Mouse (Mus musculus): ENCODE measurements around the gene Stx19.

Gene Stx19
- long read RNA-seq, experiment 1, result 0 reads
- long read RNA-seq, experiment 2, result 0 reads

DNA sequence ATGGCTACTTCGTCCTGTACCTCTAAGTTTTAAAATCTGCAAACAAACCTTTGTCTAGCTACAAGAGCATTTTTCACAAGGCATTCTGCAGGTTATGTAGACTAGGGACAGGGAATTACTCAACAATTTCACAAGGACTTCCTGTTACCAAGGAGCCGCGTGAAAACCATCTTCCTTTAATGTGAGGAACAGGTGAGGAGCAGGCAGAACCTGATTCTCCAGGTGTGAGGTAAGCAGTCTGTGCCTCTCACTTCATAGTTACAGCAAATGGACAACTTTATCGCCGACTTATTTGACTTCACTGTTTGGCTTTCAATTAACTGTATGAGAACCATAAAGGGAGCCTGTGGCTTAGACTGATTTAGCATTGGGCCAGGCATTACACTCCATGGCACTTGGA, at the start of gene Stx19:
Gene Stx19 (plus strand): TSS at position 186 of the 400 bp plus-strand sequence.
- intact Hi-C loops (cut with DNase I), result no loop called here

DNA sequence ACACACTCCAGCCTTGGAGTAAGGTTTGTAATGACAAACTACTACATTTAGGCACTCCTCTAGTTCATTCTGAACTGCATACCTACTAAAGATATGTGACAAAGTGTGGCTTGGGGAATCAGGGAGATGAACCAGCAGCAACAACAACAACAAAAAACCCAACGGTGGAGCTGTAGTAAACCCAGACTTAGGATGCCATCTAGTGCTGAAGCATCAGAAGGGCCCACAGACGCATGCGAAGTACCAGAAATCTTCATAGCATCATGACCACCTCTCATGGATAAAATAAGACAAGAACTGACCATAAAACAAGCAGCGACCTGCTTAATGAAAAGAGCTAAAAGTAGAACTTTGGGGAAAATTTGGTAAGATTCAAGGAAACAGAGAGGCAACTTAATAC, 41.0 kb upstream of the Stx19 start:
- intact Hi-C loops (cut with DNase I), result no loop called here

DNA sequence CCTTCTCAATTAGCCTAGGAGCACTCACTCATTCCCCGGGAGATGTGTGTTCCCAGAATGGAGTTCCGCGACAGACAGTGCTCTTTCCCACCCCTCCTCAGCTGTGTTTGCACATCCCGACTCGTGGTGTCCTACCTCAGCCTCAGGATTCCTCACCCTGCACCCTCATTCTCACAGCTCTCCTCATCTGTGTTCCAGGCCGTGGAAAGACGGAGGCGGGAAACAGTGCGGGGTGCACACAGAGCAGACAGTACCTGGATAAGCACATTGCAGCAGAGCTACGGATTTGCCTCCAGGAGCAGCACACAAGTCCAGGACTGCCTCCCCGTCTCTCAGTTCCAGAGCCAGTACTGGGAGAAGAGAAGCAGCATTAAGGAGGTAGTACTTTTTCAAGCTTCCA, 38.4 kb upstream of the Stx19 start:
- intact Hi-C loops (cut with DNase I), result no loop called here

DNA sequence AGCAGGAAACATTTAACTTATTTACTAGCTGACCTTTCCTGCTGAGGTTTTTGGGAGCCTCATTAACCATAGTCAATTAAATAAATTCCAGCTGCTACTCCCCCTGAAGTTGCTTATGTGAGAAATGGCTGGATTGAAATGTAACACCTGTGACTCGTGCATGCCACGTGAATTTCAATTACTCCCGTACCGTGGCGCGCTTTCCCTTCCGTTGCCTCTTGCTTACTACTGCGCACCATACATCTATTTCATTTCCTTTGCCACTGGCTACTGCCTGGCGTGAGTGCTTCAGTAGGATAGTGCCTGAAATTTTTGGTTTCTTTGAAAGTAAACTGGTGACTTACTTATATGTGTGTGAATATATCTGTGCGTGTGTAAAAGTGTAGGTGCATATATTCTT, 36.2 kb upstream of the Stx19 start:
- intact Hi-C loops (cut with DNase I), result no loop called here

DNA sequence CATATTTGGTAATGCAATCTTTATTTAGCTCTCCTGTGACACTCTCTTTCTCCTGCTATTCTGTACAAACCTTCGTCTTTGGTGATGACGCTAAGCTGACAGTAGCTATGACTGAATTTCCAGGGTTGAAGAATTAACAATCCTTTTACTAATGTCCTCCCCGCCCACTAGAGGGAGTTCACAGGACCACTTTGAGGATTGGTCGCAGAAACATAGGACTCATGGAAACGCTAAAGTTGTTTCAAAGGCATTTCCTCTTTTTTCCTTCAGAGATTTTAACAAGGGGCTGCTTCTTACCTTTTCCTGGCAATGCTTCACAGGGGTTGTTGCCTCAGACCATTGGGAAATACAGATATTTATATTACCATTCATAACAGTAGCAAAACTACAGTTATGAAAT, 32.2 kb upstream of the Stx19 start:
- intact Hi-C loops (cut with DNase I), result loop anchor here (10.0 kb wide), 1 partner anchor 73 kb away; the partner anchor contains the start of gene Pros1

DNA sequence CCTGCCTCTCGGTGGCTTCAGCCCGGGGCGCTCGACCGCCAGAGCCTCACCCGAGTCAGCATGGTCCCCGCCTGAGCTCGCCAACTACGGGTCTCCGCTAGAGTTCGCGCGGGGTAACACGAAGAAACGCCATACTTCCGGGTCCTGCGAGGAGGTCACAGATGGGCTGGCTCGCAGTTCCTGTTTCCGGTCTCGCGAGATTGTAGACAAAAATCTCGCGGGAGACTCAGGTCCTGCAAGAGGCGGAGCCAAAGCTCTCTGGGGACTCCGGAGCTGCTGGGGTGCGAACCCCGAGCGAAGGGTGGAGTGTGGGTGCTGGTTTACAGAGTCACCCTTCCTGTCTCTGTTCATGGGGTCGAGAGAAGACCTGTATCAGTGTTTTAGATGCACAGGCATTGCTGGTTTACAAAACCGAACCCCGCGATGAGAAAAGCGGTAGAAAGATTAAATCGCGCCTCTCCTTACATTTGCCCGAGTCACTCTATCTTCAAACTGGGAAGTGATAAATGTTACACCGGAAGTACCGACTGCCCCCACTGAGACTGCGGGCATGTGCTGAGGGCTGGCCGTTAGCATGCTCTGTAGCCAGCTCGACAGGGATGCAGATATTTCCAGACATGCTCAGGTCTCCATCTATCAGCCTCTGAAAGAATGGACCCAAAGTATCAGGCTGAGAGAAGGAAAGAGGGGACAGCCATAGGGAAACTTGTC, 27.7 kb upstream of the Stx19 start, which contains the start of gene Nsun3:
Gene Nsun3 (minus strand): TSS at position 198 of the 711 bp plus-strand sequence.
- intact Hi-C loops (cut with DNase I), result loop anchor here (10.0 kb wide), 1 partner anchor 68 kb away; the partner anchor contains the start of gene Pros1

DNA sequence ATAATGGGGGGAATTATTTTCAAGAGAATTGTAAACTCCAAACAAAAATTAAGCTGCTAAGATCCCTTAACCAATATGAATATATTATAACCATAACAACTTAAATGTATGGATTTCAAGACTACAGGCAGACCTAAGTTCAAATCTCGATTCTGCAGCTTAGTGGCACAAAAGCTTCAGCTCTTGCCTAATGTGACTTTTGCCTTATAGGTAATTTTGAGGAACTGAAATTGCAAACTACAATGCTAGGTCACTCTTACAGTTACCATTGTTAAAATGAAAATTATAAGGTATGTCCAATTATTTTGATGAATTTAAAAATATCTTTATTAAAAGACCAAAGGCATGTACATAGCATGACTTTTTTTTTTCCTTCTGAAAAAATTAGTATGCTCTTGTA, 17.9 kb upstream of the Stx19 start:
- intact Hi-C loops (cut with DNase I), result no loop called here

DNA sequence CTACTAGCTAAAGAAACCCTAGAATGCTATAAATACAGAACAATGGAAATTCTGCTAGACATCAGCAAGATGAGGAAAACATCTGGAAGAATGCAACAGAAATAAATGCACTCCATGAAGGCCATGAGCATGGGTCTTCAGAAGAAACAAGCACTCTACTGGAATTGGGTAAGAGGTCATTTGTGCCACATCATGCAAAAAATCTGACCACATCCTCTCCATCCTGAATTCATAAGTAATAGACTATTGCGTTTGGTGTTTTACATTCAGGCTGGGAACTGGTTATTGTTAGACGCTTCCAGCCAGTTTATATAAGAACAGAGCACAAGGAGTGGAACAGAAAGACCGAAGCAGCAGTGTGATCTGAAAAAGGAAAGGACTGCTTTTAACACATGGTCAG, 15.7 kb upstream of the Stx19 start:
- intact Hi-C loops (cut with DNase I), result no loop called here

DNA sequence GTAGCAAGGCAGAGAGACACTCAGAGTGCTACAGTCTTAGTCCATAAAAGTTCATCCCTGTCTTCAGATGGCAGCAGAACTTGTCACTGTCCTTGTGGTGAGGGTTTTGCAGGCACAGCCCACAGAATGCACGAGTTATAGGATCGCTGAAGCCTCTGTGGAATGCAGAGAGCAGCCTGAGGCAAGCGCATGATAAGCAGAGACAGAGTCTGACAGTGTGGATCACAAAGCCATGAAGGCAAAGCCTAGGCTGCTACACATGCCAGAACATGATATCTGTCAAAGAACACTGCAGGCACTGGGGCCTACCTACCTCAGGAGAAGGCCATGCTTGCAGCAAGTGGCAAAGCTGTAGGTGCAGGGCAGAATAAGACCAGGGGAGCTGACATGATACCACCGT, 15.1 kb upstream of the Stx19 start:
- intact Hi-C loops (cut with DNase I), result no loop called here

DNA sequence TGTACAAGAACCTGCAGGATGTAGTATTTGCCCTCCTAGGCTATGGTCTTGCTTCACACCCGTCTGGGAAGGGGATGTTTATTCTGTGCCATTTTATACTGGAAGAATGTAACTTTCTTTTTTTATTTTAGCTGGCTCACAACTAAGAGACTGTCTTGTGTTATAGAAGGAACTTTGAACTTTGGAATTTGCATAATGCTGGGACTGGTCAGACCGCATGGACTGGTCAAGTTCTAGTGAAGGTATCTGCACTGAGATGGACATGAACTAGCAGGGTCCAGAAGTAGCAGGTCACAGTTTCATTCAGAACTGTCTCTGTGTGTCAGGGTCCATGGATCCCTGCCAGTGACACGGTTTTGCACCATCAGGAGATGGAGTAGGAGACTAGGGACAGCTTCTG, 14.6 kb upstream of the Stx19 start:
- intact Hi-C loops (cut with DNase I), result no loop called here

DNA sequence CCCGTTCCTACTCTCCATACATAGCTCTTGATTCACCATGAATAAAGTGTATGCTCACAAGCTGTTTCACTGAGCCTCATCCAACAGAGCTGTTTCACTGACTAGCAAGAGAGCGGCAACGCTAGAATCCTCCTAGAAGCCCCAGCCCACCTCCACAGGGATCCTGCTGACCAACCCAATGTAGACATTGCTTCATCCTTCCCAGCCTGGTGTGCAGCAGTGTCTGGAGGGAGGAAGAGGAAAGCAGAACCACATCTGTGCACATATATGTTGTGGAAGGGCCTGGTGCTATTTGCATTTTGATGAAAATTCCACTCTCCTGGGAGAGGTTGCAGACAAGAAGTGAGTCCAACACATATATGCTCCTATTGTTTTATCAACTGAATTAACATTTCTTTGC, 9.9 kb upstream of the Stx19 start:
- intact Hi-C loops (cut with DNase I), result no loop called here

DNA sequence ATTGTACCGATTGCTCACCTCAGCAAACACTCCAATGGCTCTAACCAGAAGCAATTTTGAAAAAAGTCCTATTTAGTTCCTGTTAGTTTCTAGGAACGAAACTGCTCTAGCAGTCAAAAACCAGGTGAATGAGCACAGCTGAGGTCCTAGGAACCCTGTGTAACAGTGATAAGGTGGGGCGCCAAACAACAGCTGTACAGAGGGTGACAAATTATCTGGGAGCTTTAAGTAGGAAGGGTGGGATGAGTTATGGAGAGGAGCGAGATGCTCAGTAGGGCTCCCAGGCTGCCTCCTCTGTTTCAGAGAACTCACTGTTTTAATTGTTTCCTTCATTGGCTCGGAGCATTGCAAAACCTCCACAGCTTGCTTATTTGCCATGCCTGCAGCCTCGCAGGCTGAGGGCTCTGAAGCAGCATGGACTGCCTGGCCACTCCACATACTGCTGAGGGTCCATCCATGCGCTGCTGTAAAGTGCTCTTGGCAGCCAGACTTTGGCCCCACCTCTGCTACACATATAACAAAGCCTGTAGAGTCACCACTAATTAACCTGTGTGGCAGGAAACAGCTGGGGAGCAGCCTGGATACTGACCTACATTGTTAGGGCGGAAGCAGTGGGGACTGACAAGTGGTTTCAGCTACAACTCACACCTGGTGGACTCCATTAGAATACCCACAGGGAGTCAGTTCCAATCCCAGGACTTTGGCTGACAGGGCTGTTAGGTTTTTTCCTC, 7.1 kb upstream of the Stx19 start:
- intact Hi-C loops (cut with DNase I), result no loop called here

DNA sequence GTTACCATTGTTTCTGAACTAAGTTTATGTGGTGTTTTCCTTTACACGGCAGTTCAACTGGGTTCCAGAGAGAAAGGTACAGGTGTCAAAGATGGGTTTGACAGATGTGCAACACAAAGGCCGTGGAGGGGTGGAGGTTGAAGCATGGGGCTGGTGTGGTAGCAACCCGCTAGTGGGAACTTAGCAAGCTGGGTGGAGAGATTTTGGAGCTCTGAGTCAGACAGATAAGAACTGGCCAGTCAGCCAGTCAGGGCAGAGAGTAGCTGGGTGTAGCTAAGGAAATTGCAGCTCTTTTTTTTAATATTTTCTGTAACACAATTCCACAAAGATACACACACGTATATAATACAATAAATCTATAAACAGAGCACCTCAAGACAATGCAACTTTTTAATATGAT, 3.6 kb upstream of the Stx19 start:
- intact Hi-C loops (cut with DNase I), result no loop called here

DNA sequence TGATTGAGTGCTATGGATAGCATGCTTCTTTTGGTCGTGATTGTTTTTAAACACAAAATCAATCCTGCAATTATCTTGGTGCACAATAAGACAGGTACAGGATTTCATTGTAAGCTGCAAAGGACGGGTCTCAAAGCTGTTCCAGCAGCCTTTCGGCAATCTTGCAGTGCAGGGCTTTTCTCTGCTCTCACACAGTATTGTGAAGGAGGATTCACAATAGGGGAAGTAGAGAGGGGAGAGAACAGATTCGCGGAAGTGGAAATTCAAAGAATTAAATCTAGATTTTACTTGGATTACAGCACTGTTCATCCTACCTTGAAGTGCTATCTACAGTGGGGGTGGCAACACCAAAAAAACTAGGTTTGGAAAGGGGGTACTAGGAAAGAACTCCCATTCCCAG, 686 bp upstream of the Stx19 start:
- intact Hi-C loops (cut with DNase I), result no loop called here

DNA sequence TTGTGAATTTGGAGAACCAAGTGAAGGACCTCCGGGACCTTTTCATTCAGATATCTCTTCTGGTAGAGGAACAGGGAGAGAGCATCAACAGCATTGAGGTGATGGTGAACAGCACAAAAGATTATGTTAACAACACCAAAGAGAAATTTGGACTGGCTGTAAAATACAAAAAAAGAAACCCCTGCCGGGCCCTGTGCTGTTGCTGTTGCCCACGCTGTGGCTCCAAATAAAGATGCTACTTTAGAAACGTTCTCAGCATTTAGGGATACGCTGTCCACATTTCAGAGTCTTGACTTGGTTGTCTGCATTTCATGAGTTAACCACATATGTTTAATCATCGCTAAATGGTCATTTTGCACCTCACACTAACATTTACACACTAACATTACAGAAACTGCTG, 8.0 kb downstream of the Stx19 start:
- intact Hi-C loops (cut with DNase I), result no loop called here

DNA sequence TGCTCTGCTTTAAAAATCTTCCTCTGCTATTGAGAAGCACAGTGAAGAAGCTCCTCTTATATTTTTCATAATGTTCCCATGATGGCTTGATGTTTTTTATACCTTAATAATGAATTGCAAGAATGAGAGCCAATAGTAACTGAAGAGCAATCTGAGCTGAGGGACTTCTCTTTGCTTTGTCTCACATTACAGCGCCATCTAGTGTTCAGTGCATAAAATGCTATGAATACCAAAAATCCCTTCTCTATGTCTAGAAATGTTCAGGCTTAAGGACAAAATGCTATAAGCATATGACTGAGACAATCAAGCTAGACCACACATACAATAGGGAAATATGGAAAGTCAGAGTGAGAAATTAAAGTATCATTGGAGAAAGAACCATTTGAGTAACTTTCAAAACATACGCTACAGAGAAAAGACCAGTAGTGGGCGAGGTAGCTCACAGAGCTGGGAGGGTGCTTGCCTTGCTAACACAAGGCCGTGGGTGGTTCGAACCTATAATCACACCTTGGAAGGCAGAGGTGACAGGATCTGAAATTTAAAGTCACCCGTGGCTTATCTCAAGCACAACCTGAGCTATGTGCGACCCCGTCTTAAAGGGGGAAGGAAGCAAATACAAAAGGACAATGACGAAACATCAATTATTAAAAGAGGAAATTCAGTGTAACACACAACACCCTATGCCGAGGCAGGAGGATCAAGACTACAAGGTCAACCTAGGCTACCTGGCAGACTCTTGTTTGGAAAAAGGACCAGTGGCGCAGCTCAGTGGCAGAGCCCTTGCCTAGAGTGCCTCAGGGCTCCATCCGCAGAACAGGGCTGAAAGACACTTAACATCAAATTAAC, 11.9 kb downstream of the Stx19 start:
- intact Hi-C loops (cut with DNase I), result no loop called here

DNA sequence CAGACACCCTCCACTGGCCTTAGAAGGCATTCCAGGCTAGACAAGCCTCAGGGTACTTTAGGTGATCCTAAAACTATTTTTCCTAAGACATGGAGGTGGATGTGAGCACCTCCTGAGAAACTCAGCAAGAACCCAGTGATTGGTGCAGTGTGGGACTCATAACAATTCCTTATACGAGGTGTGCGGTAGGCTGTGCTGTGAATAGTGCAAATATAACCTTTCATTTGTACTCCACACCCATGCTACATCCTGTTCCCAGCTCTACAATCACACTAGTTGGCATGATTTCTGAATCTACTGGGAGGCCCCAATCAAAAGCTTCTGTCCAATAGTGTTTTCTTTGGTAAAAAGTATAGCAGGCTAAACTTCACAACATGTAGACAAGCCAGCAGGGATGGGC, 17.6 kb downstream of the Stx19 start:
- intact Hi-C loops (cut with DNase I), result no loop called here

DNA sequence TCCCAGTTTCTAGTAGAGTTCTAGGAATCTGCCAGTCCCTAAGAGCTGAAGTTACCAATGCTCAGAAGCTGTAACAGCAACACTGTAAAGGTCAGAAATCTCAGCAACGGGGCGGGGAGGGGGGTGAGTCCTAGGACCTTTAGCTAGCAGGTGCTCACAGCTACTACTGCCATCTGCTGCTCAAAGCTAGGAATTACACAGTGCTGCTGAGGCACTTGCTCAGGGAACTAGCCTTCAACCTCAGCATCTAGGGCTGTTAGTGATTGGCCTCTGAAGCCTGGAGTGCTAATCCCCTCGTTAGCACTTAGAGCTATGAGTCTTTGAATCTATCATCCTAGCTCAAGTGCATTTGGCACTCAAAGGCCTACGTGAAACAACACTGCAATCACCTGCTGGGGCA, 18.0 kb downstream of the Stx19 start:
- intact Hi-C loops (cut with DNase I), result no loop called here

DNA sequence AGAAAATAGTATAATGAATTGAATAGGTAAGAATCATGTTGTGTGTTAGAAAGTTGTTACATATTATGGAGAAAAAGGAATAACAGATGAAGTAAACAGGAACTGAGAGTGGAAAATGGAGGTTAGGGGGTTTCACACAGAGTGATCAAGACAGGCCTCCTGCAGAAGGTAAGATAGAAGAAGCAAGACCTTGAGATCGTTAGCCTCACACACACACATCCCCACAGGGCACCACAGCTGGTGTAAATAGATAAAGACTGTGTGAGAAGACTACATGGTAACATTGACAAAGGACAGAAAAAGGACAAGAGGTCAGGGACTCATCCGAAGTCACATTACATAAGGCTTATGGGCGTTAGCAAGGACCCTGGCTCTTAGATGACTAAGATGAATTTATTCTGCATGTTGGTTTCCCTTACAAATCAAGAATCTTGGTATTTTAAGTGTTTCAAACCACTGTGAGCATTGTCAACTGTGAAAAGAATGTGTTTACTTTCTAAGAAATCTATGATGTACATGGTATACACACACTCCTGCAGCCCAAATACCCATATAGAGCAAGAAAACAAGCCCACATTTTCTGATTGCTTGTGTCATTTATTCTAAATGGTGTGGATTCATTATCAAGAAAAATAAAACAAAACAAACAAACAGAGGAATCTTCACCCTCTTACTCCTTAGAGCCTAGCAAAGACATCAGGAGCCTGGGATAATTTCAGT, 19.7 kb downstream of the Stx19 start:
- intact Hi-C loops (cut with DNase I), result no loop called here

DNA sequence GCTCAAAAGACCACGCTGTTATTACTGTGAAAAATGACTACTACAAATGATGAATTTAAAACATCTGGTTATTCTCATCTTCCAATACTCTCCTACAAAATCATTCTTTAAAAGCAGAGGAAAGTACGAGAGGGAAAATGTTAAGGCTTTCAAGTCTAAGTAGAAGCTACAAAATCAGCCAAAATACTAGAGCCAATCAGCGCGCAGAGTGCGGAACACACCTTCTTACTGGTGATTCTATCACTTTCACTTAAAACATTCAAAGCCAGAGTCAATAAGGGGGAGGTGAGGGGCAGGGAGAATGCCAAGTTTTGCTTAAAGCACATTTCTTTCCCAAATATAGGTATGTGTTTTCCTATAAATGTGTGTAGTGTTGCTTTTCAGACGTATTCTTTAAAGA, 30.9 kb downstream of the Stx19 start:
- intact Hi-C loops (cut with DNase I), result no loop called here

Data from adrenal gland (tissue).